Mouse (Mus musculus) spleen, adult 12 weeks (tissue): ENCODE data around the gene Pkd1l1.

Experiments
- DNase-seq: peaks from one replicate; pipeline ENCODE4 v3.0.0; 2022; ENCODE audit warnings: low spot score

The Pkd1l1 gene

DNA sequence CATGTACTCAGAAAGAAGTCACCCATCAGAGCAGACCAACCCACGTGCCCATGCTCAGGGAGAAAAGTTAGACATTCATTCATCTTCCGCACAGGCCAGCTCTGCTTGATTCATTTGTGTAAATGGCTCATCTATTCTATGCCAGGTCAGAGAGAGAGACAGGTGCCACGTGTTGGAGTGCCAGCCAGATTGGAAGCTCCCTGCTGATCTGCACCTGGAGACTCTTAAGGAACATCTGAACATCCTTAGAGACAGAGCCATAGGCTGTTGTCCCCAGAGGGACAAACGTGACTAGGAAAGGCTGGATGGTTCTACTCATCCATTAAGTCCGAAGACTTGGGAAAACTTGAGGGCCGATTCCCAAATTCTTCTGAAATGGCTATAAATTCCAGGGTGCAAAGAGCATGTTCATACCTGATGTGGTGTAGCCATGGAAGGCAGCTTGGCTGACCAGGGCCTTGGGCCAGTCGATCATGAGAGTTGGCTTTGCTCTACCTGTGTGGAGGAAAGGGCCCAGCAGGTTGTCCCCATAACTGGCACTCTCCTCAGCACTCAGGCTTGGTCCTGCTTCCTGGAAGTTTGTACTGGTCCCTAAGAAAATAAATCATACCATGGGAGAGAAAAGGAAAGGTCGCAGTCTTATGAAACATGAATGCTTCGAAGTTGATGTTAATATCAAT, 36.5 kb downstream of the Pkd1l1 start:
- no peak for DNase-seq

- no peak for DNase-seq
Measured at GRCm38 (mm10) chr11:8916081-8916671, 56.9 kb downstream of the Pkd1l1 start.

GRCm38 (mm10) chr11:8882793-8883192, 90.3 kb downstream of the Pkd1l1 start:
- no peak for DNase-seq

- DNase-seq: no peak
Measured at GRCm38 (mm10) chr11:8881521-8881920, 91.5 kb downstream of the Pkd1l1 start.

DNA sequence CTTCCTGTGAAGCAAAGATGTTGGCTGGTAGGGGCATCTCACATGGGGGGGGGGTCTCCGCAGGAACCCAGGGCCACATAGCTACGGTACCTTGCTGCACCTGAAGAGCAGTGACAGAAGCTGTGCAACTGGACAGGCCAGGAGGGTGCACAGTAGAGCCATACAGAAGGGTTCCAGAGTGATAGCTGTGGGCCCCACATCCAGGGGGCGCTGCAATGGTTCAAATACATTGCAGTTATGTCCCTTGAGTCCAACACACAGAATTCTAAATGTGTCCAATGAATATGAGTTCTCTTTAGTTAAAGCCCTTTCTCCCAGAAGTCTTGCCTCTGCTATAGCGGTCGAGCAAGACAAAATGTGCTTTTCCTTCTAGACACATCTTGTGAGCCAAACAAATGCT, 103.0 kb downstream of the Pkd1l1 start:
- DNase-seq: no peak

DNA sequence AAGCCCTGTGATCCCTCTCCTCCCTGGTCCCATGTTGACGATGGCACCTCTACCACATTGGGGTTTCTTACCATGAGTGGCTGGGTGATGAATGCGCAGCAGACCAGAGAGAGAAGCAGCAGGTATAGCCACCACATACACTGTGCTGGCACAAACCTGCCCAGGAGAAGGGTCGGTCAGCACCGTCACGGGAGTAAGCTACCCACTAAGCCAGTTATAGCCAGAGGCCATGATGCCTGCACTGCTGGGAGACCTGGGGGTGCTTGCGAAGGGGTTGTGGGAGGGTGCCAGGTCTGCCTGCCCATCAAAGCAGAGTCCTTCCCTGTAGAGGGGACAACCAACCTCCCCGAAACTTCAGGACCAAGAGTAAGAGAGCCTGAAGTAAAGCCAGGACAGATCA, 107.0 kb downstream of the Pkd1l1 start:
- DNase-seq: no peak

DNA sequence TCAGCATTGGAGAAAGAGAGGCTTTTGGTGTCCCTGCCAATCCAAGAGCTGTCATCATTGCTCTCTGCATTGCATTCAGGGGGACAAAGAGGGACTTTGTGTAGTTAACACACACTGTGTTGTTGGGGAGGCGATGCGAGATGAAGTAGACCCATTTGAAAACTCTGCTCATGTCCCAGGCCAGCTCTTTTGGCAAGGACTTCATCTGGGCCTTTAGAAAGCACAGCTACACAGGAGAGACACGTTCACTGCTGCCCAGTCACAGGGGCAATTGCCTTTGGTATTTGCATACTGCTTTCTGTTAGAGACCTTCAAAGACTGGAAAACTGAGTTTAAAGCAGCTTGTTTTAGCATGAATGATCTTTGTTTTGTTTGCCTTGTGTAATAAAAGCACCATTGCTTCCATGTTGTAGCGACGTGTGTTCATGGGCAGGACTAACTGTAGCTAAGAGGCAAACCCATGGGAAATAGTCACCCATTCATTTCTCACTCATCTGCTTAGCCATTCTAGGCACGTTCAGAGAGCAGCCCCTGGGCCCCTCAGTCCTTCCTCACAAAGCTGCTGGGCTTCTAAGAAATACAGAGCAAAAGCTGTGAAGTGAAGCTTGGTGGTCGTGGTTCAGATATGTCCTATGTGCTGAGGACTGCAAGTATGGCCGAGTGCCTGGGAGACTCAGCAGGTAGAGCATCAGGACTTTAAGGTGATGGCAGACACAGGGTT, 109.0 kb downstream of the Pkd1l1 start:
- DNase-seq: no peak

- no peak for DNase-seq
Measured at GRCm38 (mm10) chr11:8862426-8862825, 110.6 kb downstream of the Pkd1l1 start.

- no peak for DNase-seq
Measured at GRCm38 (mm10) chr11:8861978-8862377, 111.1 kb downstream of the Pkd1l1 start.

DNA sequence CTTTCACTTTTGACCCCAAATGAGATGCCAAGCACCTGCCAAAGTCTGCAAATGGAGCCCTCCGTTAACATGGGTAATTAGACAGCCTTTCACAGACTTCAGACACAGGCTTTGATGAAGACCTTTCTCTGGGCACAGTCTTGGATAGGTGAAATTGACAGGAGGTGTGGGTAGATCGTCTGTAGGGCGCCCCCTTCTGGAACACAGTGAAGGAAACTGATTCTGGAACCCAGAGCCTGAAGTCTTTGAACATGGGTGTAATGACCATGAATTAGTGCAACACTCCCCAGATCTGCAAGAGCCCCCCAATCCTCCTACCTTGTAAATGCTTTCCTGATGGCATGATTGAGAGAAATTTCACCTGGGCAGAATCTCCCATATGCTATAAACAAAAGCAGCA, 112.2 kb downstream of the Pkd1l1 start:
- no peak for DNase-seq

DNA sequence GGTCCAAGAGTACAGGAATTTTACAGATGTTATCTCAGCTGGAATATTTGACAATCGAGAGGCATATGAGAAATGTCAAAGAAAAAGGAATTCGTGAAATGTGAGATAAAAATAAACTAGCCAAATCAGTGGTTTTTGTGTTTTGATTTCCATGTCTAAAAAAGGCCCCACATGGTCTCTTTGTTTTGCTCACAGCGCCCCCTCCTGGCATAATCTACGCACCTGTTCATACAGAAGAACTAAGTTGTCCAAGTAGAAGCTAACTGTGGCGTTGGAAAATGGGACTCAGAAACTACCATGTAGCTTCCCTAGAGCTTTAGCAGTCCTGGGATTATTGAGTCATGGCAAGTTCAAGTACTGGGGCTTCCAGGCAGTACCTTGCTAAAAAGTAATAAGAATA, 113.2 kb downstream of the Pkd1l1 start:
- peak; percentile 30 for DNase-seq

- DNase-seq: no peak
Measured at GRCm38 (mm10) chr11:8859041-8859440, 114.0 kb downstream of the Pkd1l1 start.

GRCm38 (mm10) chr11:8856125-8856524, 116.9 kb downstream of the Pkd1l1 start:
- DNase-seq: no peak

- no peak for DNase-seq
Measured at GRCm38 (mm10) chr11:8848049-8848448, 125.0 kb downstream of the Pkd1l1 start.

DNA sequence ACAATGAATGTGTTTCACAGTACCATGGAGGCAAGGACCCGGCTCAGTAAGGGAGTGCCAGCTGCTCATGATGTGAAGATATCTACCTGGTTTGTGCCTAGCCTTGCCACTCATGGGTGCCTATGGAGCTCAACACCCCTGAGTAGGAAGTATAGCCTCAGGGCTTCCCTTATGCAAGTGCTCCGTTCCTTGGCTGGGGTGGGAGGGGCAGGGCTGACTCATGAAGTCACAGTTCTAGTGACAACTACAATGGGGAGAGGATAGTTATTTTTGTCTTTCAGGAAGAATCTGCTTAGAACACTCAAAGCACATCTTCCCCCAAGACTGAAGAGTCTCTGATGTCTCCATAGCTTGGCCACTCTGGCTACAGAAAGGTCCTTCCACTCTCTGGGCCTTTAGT, 125.4 kb downstream of the Pkd1l1 start:
- DNase-seq: no peak

GRCm38 (mm10) chr11:8836176-8836575, 136.9 kb downstream of the Pkd1l1 start:
- DNase-seq: no peak

DNA sequence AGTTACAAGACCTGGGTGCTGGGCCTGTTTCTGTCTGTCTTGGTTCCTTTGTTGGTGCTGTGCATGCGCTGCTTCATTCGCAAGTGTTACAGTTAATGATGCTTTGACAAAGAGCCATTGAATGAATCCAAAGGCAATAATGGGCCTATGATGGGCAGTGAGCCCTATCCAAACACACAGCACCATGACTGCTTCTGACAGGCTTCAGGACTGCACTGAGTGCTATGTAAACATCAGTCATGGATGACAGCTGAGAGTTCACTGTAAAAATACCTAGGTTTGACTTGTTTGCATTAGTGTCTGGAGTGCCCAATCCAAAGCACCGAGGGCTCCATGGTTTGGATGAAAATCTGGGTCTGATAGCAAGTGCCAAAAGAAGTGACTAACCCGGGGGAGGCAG, 138.9 kb downstream of the Pkd1l1 start:
- no peak for DNase-seq

GRCm38 (mm10) chr11:8830551-8830950, 142.5 kb downstream of the Pkd1l1 start:
- DNase-seq: no peak

DNA sequence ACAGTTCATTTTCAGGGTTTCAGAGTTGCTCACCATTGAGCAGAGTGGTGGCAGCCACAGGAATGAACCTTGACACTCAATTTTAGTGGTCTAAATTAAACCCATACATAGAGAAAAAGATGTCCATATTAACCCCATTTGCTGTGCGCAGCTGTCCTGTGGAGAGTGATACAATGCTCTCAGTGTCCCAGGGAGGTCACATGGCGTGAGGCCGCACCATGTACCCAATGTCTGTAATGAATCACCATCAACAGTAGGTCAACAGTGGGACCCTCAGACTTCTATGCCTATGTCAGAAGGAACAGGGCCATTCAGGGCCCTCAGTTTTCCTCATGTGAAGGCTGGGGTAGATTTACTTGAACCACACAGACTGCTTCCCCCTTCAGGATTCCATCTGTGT, 143.5 kb downstream of the Pkd1l1 start:
- DNase-seq: no peak

DNA sequence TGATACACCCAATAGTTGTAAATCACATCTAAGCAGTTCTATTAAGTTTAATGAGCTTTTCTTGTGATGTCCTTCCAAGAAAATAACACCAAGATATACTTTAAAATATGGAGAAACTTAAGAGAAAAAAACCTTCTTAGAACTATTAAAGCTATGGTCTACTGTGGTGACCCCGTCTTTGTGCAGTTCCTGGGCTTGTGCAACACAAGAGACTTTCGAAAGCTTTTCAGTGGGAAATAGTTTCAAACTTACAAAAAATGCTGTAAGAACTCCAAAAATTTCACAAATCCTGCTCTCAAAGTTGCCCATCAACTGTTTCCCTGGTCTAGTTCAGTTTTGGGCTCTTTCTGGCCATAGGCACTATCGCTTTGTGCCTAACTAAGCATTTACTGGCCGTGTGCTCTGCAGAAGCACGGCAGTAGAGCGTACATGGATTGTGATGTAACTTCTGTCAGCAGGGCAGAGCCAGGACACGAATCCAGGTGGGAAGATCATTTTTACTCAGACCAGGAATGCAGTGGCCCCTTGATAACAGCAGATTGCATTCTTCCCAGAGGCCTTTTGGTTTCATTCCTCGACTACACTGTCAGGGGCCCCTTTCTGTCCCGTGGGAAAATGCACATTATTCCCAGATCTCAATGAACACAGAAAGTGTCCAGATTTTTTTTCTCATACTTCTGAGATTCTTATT, 144.1 kb downstream of the Pkd1l1 start:
- DNase-seq: no peak

GRCm38 (mm10) chr11:8826609-8827008, 146.5 kb downstream of the Pkd1l1 start:
- DNase-seq: no peak

- DNase-seq: no peak
Measured at GRCm38 (mm10) chr11:8826046-8826445, 147.0 kb downstream of the Pkd1l1 start.

- no peak for DNase-seq
Measured at GRCm38 (mm10) chr11:8825413-8825812, 147.7 kb downstream of the Pkd1l1 start.
